Mouse (Mus musculus): ENCODE data around the gene Crabp1.
A peak's percentile ranks its signal among the peaks of the same experiment; 100 is the strongest.

The Crabp1 gene

GRCm38 (mm10) chr9:54764561-54765217, at the start of gene Crabp1:
Gene Crabp1, plus strand, starts transcription at chr9:54764748.
- DNase-seq, result peak; percentile 17 to 26

GRCm38 (mm10) chr9:54715776-54716175, 48.8 kb upstream of the Crabp1 start:
- DNase-seq, result no peak

- no peak for DNase-seq
These were observed 47.0 kb upstream of the Crabp1 start for GRCm38 (mm10) chr9:54717527-54717926.

GRCm38 (mm10) chr9:54722156-54722555, 42.4 kb upstream of the Crabp1 start:
- DNase-seq, result no peak

- DNase-seq, result no peak
These were observed 42.0 kb upstream of the Crabp1 start for GRCm38 (mm10) chr9:54722596-54722995.

GRCm38 (mm10) chr9:54726315-54726714, 38.2 kb upstream of the Crabp1 start:
- no peak for DNase-seq

GRCm38 (mm10) chr9:54732122-54732521, 32.4 kb upstream of the Crabp1 start:
- peak in 1 of 2 experiments; percentile 41 for DNase-seq

- peak; percentile 99 for DNase-seq
These were observed 30.5 kb upstream of the Crabp1 start, which contains the start of gene Wdr61 for GRCm38 (mm10) chr9:54733921-54734638. Gene Wdr61, minus strand, starts transcription at chr9:54734519.

- DNase-seq, result no peak
These were observed 29.8 kb upstream of the Crabp1 start for GRCm38 (mm10) chr9:54734639-54735252.

GRCm38 (mm10) chr9:54736284-54736701, 28.3 kb upstream of the Crabp1 start:
- peak; percentile 74 to 78 for DNase-seq

GRCm38 (mm10) chr9:54738376-54738775, 26.2 kb upstream of the Crabp1 start:
- DNase-seq, result peak; percentile 82

GRCm38 (mm10) chr9:54743891-54744290, 20.7 kb upstream of the Crabp1 start:
- no peak for DNase-seq

- no peak for DNase-seq
These were observed 18.7 kb upstream of the Crabp1 start for GRCm38 (mm10) chr9:54745740-54746370.

- peak; percentile 20 to 28 for DNase-seq
These were observed 14.2 kb upstream of the Crabp1 start for GRCm38 (mm10) chr9:54750215-54750981.

- DNase-seq, result no peak
These were observed 12.9 kb upstream of the Crabp1 start for GRCm38 (mm10) chr9:54751684-54752083.

GRCm38 (mm10) chr9:54752201-54752943, 12.2 kb upstream of the Crabp1 start:
- no peak for DNase-seq

- no peak for DNase-seq
These were observed 11.6 kb upstream of the Crabp1 start for GRCm38 (mm10) chr9:54752944-54753295.

- no peak for DNase-seq
These were observed 5.0 kb upstream of the Crabp1 start for GRCm38 (mm10) chr9:54759592-54759991.

- no peak for DNase-seq
These were observed 457 bp upstream of the Crabp1 start for GRCm38 (mm10) chr9:54764091-54764490.

- peak; percentile 26 to 31 for DNase-seq
These were observed 963 bp downstream of the Crabp1 start for GRCm38 (mm10) chr9:54765336-54766085.
